Mouse (Mus musculus): ENCODE data around the gene Celsr2. TPM values are rescaled to one million over a fixed set of nuclear protein-coding genes. Genes with fewer than 3 reads are reported as not detected.

Gene Celsr2
- total and polyA plus RNA-seq, 2 experiments from 2014 or later: 24.5 to 51.4 TPM

GRCm38 (mm10) chr3:108413634-108414360 lies 1.6 kb downstream of the Celsr2 start:
- Histone ChIP-seq H3K4me1 (ENCODE audit: insufficient read depth) (peaks cover 38% of the 10 kb centered on the region), H3K9me3 (ENCODE audit: low read length) (0 out of 2 replicates have a peak, but pooled peaks cover 6% of the 10 kb centered on the region), H3K27me3 (ENCODE audit: insufficient read depth, low read length) (no peaks in the 10 kb centered on the region), H3K27ac (ENCODE audit: low read depth, low read length) (no peak overlapping the region), H3K4me2 (ENCODE audit: low read depth) (no peak overlapping the region), H3K4me3 (ENCODE audit: low read depth, low read length) (no peak overlapping the region), H3K36me3 (ENCODE audit: insufficient read depth) (peaks cover 22% of the 10 kb centered on the region), H3K9ac (no peak overlapping the region)
- no peak for TF ChIP-seq CTCF (IDR thresholded peaks at IDR 0.05; ENCODE audit: low read depth)
- 97% methylated on average over 35 of the region's 35 CpGs for WGBS
- DNase-seq: no peak
- no peak for ATAC-seq

DNA sequence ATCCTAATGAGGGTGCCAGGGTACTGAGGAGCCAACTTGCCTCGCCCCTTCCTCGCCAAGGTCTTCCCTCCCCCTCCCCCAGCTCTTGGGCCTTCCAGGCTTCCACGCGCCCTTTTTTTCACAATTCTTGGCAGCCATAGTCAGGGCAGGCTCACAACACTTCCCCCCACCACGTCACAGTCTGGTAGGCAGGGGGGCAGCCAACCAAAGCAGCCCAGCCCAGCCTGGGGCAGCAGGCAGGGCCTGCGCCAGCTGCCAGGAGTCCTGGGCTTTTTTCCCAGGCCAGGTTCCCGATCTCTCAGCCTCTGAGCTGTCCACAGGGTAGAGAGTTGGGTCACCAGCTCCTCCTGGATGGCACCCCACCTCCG lies 3.6 kb downstream of the Celsr2 start:
- no peaks in the 10 kb centered on the region for H3K27me3 ChIP-seq (ENCODE audit: insufficient read depth, low read length)
- peaks cover 38% of the 10 kb centered on the region for H3K4me1 ChIP-seq (ENCODE audit: insufficient read depth)
- no peak for TF ChIP-seq CTCF (IDR thresholded peaks at IDR 0.05; ENCODE audit: low read depth)
- DNase-seq (peak; percentile 76), ATAC-seq (peak; percentile 50)
- H3K9ac ChIP-seq: peak overlapping the region; percentile 63
- peaks cover 28% of the 10 kb centered on the region for H3K36me3 ChIP-seq (ENCODE audit: insufficient read depth)
- H3K4me3 ChIP-seq (ENCODE audit: low read depth, low read length): peak overlapping the region; percentile 27
- peak overlapping the region; percentile 92 for H3K27ac ChIP-seq (ENCODE audit: low read depth, low read length)
- peak overlapping the region; percentile 64 for H3K4me2 ChIP-seq (ENCODE audit: low read depth)
- 0 out of 2 replicates have a peak, but pooled peaks cover 6% of the 10 kb centered on the region for H3K9me3 ChIP-seq (ENCODE audit: low read length)
- WGBS: 11% methylated on average over 8 of the region's 8 CpGs

DNA sequence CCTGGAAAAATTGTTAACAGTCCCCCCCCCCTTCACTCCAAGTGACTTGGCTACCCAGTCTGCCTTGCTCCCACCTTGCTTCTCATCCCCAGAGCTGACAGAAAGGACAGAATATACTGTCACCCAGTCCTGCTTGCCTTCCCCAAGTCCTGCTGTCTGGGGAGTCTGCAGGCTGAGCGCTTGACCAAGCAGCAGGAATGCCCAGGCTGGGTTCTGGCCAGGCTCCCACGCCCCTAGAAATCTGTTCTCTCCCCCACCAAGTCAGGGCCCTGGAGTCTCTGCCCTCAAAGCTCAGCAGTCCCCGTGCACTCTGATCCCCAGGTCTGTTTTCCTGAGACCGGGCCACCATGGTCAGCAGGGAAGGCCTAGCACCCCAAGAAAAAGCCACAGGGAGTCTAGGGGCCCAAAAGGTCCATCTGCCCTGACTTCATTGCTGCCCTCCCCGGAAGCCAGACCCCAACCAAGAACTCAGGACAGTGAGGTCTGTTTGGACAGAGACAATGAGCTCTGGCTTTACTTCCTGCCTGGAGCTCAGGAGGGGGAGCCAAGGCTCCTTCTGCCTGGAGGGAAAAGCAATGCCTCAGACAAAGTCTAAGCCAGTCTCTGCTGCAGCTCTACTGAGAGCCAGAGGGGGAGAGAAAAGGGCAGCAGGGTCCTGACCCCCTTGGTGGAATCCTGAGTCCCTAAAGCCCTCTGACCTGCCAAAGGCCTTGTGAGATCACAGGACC lies 4.2 kb downstream of the Celsr2 start:
- Histone ChIP-seq H3K4me2 (ENCODE audit: low read depth) (peak overlapping the region; percentile 64), H3K9ac (peak overlapping the region; percentile 63), H3K27me3 (ENCODE audit: insufficient read depth, low read length) (no peaks in the 10 kb centered on the region), H3K4me3 (ENCODE audit: low read depth, low read length) (peak overlapping the region; percentile 27), H3K27ac (ENCODE audit: low read depth, low read length) (peak overlapping the region; percentile 92), H3K9me3 (ENCODE audit: low read length) (0 out of 2 replicates have a peak, but pooled peaks cover 6% of the 10 kb centered on the region), H3K36me3 (ENCODE audit: insufficient read depth) (peaks cover 33% of the 10 kb centered on the region), H3K4me1 (ENCODE audit: insufficient read depth) (peaks cover 38% of the 10 kb centered on the region)
- no peak for DNase-seq
- WGBS: 13% methylated on average over 5 of the region's 5 CpGs
- no peak for ATAC-seq
- no peak for TF ChIP-seq CTCF (IDR thresholded peaks at IDR 0.05; ENCODE audit: low read depth)

GRCm38 (mm10) chr3:108410359-108410714 lies 5.0 kb downstream of the Celsr2 start:
- peak overlapping the region; percentile 64 for H3K4me2 ChIP-seq (ENCODE audit: low read depth)
- peaks cover 34% of the 10 kb centered on the region for H3K36me3 ChIP-seq (ENCODE audit: insufficient read depth)
- peak overlapping the region; percentile 63 for H3K9ac ChIP-seq
- 9% methylated on average over 5 of the region's 5 CpGs for WGBS
- peak overlapping the region; percentile 27 for H3K4me3 ChIP-seq (ENCODE audit: low read depth, low read length)
- H3K27ac ChIP-seq (ENCODE audit: low read depth, low read length): peak overlapping the region; percentile 92
- H3K4me1 ChIP-seq (ENCODE audit: insufficient read depth): peaks cover 44% of the 10 kb centered on the region
- no peaks in the 10 kb centered on the region for H3K27me3 ChIP-seq (ENCODE audit: insufficient read depth, low read length)
- 0 out of 2 replicates have a peak, but pooled peaks cover 6% of the 10 kb centered on the region for H3K9me3 ChIP-seq (ENCODE audit: low read length)
- DNase-seq (no peak), ATAC-seq (peak; percentile 30; the same call in 1 of the 2 replicates)
- no peak for TF ChIP-seq CTCF (IDR thresholded peaks at IDR 0.05; ENCODE audit: low read depth)

DNA sequence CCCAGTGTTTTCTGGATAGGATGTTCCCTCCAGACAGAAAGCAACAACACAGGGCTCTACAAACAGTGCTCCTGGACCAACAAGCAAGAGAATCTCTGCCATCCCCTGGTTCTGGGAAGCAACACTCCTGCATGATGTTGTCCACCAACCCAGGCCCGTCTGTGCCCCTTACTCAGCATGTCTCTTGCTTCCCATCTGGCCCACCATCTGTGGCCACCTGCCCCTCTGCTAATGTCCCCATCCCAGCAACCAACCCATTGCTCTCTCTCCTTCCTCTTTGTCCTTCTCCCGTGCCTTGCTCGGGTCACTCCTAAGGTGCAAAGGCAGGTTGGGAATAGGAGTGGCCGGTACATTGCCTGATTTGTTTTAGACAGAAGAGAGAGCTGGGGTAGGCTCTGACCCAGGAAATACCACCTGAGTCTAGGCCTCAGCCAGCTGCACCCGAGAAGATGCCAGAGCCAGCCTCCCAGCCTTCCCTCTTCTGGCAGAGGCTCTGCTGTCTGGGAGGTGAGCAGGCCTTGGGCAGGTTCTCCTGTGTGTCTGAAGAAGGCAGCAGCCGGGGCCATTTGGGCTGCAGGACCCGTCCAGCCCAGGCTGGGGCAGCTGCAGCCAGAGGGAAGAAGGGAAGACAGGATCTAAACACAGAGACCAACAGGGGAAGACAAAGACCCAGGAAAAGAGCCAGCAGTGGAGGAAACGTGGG lies 5.5 kb downstream of the Celsr2 start:
- Histone ChIP-seq H3K9ac (peak overlapping the region; percentile 63), H3K4me2 (ENCODE audit: low read depth) (peak overlapping the region; percentile 64), H3K27me3 (ENCODE audit: insufficient read depth, low read length) (no peaks in the 10 kb centered on the region), H3K4me3 (ENCODE audit: low read depth, low read length) (peak overlapping the region; percentile 27), H3K4me1 (ENCODE audit: insufficient read depth) (peaks cover 40% of the 10 kb centered on the region), H3K27ac (ENCODE audit: low read depth, low read length) (peak overlapping the region; percentile 92), H3K9me3 (ENCODE audit: low read length) (0 out of 2 replicates have a peak, but pooled peaks cover 6% of the 10 kb centered on the region), H3K36me3 (ENCODE audit: insufficient read depth) (peaks cover 38% of the 10 kb centered on the region)
- ATAC-seq (peak; percentile 5; the same call in 1 of the 2 replicates), DNase-seq (peak; percentile 67)
- TF ChIP-seq CTCF (IDR thresholded peaks at IDR 0.05; ENCODE audit: low read depth): no peak
- 16% methylated on average over 8 of the region's 8 CpGs for WGBS

GRCm38 (mm10) chr3:108408517-108409008 lies 6.8 kb downstream of the Celsr2 start:
- H3K27ac ChIP-seq (ENCODE audit: low read depth, low read length): no peak overlapping the region
- 82% methylated on average over 8 of the region's 8 CpGs for WGBS
- H3K9me3 ChIP-seq (ENCODE audit: low read length): 0 out of 2 replicates have a peak, but pooled peaks cover 3% of the 10 kb centered on the region
- H3K9ac ChIP-seq: no peak overlapping the region
- DNase-seq (no peak), ATAC-seq (no peak)
- TF ChIP-seq CTCF (IDR thresholded peaks at IDR 0.05; ENCODE audit: low read depth): no peak
- no peak overlapping the region for H3K4me2 ChIP-seq (ENCODE audit: low read depth)
- H3K36me3 ChIP-seq (ENCODE audit: insufficient read depth): peaks cover 42% of the 10 kb centered on the region
- no peak overlapping the region for H3K4me3 ChIP-seq (ENCODE audit: low read depth, low read length)
- peaks cover 39% of the 10 kb centered on the region for H3K4me1 ChIP-seq (ENCODE audit: insufficient read depth)
- no peaks in the 10 kb centered on the region for H3K27me3 ChIP-seq (ENCODE audit: insufficient read depth, low read length)
